Mouse (Mus musculus) heart, postnatal 0 days (tissue): ENCODE results near the gene Lpin3. TPM values are rescaled to one million over a fixed set of nuclear protein-coding genes. Genes with fewer than 3 reads are reported as not detected.

Experiments
- ATAC-seq: fragments of 200-750 bp; cut with Nextera tagmentation; 2 replicates; pipeline ENCODE4 v1.8.0; 2017; ENCODE audit warnings: low read depth, moderate number of reproducible peaks, moderate library complexity; ENCODE audit not compliant: insufficient read depth
- DNase-seq: peaks from one replicate; pipeline ENCODE4 v3.0.0-alpha.2; 2016; ENCODE audit warnings: low spot score
- H3K27ac ChIP-seq: fragments of 300-500 bp; sonication (generic); 2 replicates; pipeline ENCODE4 v1.5.1; 2014; ENCODE audit warnings: low read depth, mild to moderate bottlenecking
- H3K27me3 ChIP-seq: fragments of 300-500 bp; sonication (generic); 2 replicates; pipeline ENCODE4 v1.6.1; 2014; ENCODE audit warnings: low read length, mixed read lengths; ENCODE audit not compliant: control insufficient read depth, insufficient read depth
- H3K36me3 ChIP-seq: fragments of 300-500 bp; sonication (generic); replicated peaks from 2 replicates; pipeline ENCODE4 v1.6.1; 2014; ENCODE audit warnings: low read length, mixed read lengths; ENCODE audit not compliant: control insufficient read depth, insufficient read depth
- H3K4me1 ChIP-seq: fragments of 300-500 bp; sonication (generic); 2 replicates; pipeline ENCODE4 v1.6.1; 2014; ENCODE audit warnings: antibody characterized with exemption; ENCODE audit not compliant: control insufficient read depth, insufficient read depth
- H3K4me2 ChIP-seq: fragments of 300-500 bp; sonication (generic); 2 replicates; pipeline ENCODE4 v1.6.1; 2014; ENCODE audit warnings: low read depth, mild to moderate bottlenecking, low read length, moderate library complexity
- H3K4me3 ChIP-seq: fragments of 300-500 bp; sonication (generic); 2 replicates; pipeline ENCODE4 v1.5.1; 2014; ENCODE audit warnings: low read depth, low read length
- H3K9ac ChIP-seq: fragments of 300-500 bp; sonication (generic); replicated peaks from 2 replicates; pipeline ENCODE4 v1.6.1; 2014; ENCODE audit warnings: low read depth, low read length, mixed read lengths
- H3K9me3 ChIP-seq: fragments of 300-500 bp; sonication (generic); replicated peaks from 2 replicates; pipeline ENCODE4 v1.6.1; 2016; ENCODE audit warnings: low read length; ENCODE audit not compliant: control insufficient read depth
- CTCF ChIP-seq: IDR thresholded peaks from 2 replicates; pipeline ENCODE4 v1.5.1; 2016; ENCODE audit warnings: antibody characterized with exemption, control low read depth, low read depth
- EP300 ChIP-seq: IDR thresholded peaks from 2 replicates; pipeline ENCODE4 v1.6.1; 2016; ENCODE audit warnings: antibody characterized with exemption, low read depth
- WGBS: fragments of 180-500 bp; shearing (Covaris S2); extraction: QIAGEN DNeasy Blood & Tissue Kit; methylation state at CpG from one replicate; pipeline ENCODE4 v1.1.7; 2014; 5-methylcytosine and 5-hydroxymethylcytosine counted together
- polyA plus RNA-seq: library from polyadenylated mRNA; unstranded; fragments of >200 nt; fragmentation: Nextera tagmentation; extraction: Ambion mirVana; gene quantifications from 2 replicates; pipeline ENCODE4 v1.2.1, GENCODE M21; 2015
- total RNA-seq: library from RNA; depleted of rRNA; stranded (reverse); fragments of >200 nt; gene quantifications from 2 replicates; pipeline ENCODE4 v1.2.3, GENCODE M21; 2014; ENCODE audit warnings: low replicate concordance

The Lpin3 gene
- total and polyA plus RNA-seq, 2 experiments from 2014 or later = 1.5 to 5.1 TPM

GRCm38 (mm10) chr2:160932325-160932724 is 51.9 kb downstream of the Lpin3 start:
- TF ChIP-seq CTCF (no peak), EP300 (no peak)

GRCm38 (mm10) chr2:160932981-160933380 is 52.5 kb downstream of the Lpin3 start:
- no peak for DNase-seq
- H3K36me3 ChIP-seq = no peaks in the 10 kb centered on the region
- no peak overlapping the region for H3K27ac ChIP-seq
- no peak for TF ChIP-seq EP300
- TF ChIP-seq CTCF = no peak
- H3K4me1 ChIP-seq = no peaks in the 10 kb centered on the region
- no peaks in the 10 kb centered on the region for H3K27me3 ChIP-seq
- no peak overlapping the region for H3K4me3 ChIP-seq
- 71% methylated on average over 3 of the region's 3 CpGs for WGBS
- no peak for ATAC-seq
- H3K4me2 ChIP-seq = no peak overlapping the region
- 0 out of 2 replicates have a peak, but pooled peaks cover 3% of the 10 kb centered on the region for H3K9me3 ChIP-seq
- no peak overlapping the region for H3K9ac ChIP-seq

More at GRCm38 (mm10) chr2:160932325-160932724, 51.9 kb downstream of the Lpin3 start:
- no peak for ATAC-seq
- Histone ChIP-seq H3K27ac (no peak overlapping the region), H3K4me2 (no peak overlapping the region), H3K9ac (no peak overlapping the region), H3K4me3 (no peak overlapping the region), H3K27me3 (no peaks in the 10 kb centered on the region), H3K9me3 (0 out of 2 replicates have a peak, but pooled peaks cover 3% of the 10 kb centered on the region), H3K36me3 (no peaks in the 10 kb centered on the region), H3K4me1 (no peaks in the 10 kb centered on the region)
- WGBS = 58% methylated on average over 8 of the region's 8 CpGs
- no peak for DNase-seq

GRCm38 (mm10) chr2:160933890-160934289 is 53.4 kb downstream of the Lpin3 start:
- TF ChIP-seq EP300 (no peak), CTCF (peak; percentile 16; the same call in 1 of the 2 replicates)
- DNase-seq (no peak), ATAC-seq (no peak)
- Histone ChIP-seq H3K4me1 (no peaks in the 10 kb centered on the region), H3K27ac (no peak overlapping the region), H3K27me3 (no peaks in the 10 kb centered on the region), H3K9me3 (0 out of 2 replicates have a peak, but pooled peaks cover 3% of the 10 kb centered on the region), H3K9ac (no peak overlapping the region), H3K4me2 (no peak overlapping the region), H3K4me3 (no peak overlapping the region), H3K36me3 (no peaks in the 10 kb centered on the region)
- WGBS = 62% methylated on average over 5 of the region's 5 CpGs

- no peaks in the 10 kb centered on the region for H3K4me1 ChIP-seq
- DNase-seq = no peak
- no peak overlapping the region for H3K27ac ChIP-seq
- H3K27me3 ChIP-seq = no peaks in the 10 kb centered on the region
- H3K4me3 ChIP-seq = no peak overlapping the region
- H3K9me3 ChIP-seq = 0 out of 2 replicates have a peak, but pooled peaks cover 3% of the 10 kb centered on the region
- H3K36me3 ChIP-seq = no peaks in the 10 kb centered on the region
- no peak overlapping the region for H3K9ac ChIP-seq
- 82% methylated on average over 4 of the region's 4 CpGs for WGBS
- TF ChIP-seq CTCF (no peak), EP300 (no peak)
- ATAC-seq = no peak
- no peak overlapping the region for H3K4me2 ChIP-seq
These were observed 54.0 kb downstream of the Lpin3 start for GRCm38 (mm10) chr2:160934451-160934850.

GRCm38 (mm10) chr2:160940930-160941709 is 60.6 kb downstream of the Lpin3 start:
- Histone ChIP-seq H3K27ac (no peak overlapping the region), H3K27me3 (no peaks in the 10 kb centered on the region)
- peak; percentile 39 for DNase-seq

More at GRCm38 (mm10) chr2:160940930-160941709, 60.6 kb downstream of the Lpin3 start:
- no peak overlapping the region for H3K4me2 ChIP-seq
- H3K4me1 ChIP-seq = peaks cover 3% of the 10 kb centered on the region; the same call in 1 of the 2 replicates
- peak; percentile 31 for ATAC-seq
- no peak overlapping the region for H3K9ac ChIP-seq
- TF ChIP-seq EP300 (no peak), CTCF (no peak; the same call in 1 of the 2 replicates)
- no peaks in the 10 kb centered on the region for H3K9me3 ChIP-seq
- 13% methylated on average over 17 of the region's 17 CpGs for whole genome bisulfite sequencing
- H3K4me3 ChIP-seq = no peak overlapping the region
- H3K36me3 ChIP-seq = peaks cover 8% of the 10 kb centered on the region
